Mouse (Mus musculus): ENCODE data around the gene Gna12. TPM values are rescaled to one million over a fixed set of nuclear protein-coding genes. Genes with fewer than 3 reads are reported as not detected.
A peak's percentile ranks its signal among the peaks of the same experiment; 100 is the strongest.

Gene Gna12
- polyA plus RNA-seq, 1 experiment from 2014 or later, result 43.8 TPM

GRCm38 (mm10) chr5:140826796-140827195, 3.4 kb downstream of the Gna12 start:
- Histone ChIP-seq H3K27me3 (replicated peaks) (no peaks in the 10 kb centered on the region), H3K9ac (replicated peaks) (no peak overlapping the region), H3K27ac (replicated peaks) (0 out of 2 replicates have a peak overlapping the region, but pooled peaks have one; percentile 28), H3K36me3 (0 out of 2 replicates have a peak, but pooled peaks cover 3% of the 10 kb centered on the region), H3K9me3 (replicated peaks) (no peaks in the 10 kb centered on the region), H3K4me2 (peak overlapping the region; percentile 88), H3K4me1 (peaks cover 58% of the 10 kb centered on the region), H3K4me3 (replicated peaks) (no peak overlapping the region)
- ATAC-seq (ENCODE audit: low FRiP score), result no peak
- WGBS, result 21% methylated on average over 1 of the region's 1 CpGs

- Histone ChIP-seq H3K4me3 (replicated peaks) (no peak overlapping the region), H3K9me3 (replicated peaks) (no peaks in the 10 kb centered on the region), H3K4me2 (no peak overlapping the region), H3K9ac (replicated peaks) (no peak overlapping the region), H3K27ac (replicated peaks) (no peak overlapping the region), H3K4me1 (peaks cover 64% of the 10 kb centered on the region), H3K36me3 (0 out of 2 replicates have a peak, but pooled peaks cover 3% of the 10 kb centered on the region), H3K27me3 (replicated peaks) (no peaks in the 10 kb centered on the region)
- no peak for ATAC-seq (ENCODE audit: low FRiP score)
- 100% methylated on average over 1 of the region's 1 CpGs for WGBS
Observed at GRCm38 (mm10) chr5:140826118-140826517, 4.1 kb downstream of the Gna12 start.

GRCm38 (mm10) chr5:140824126-140824525, 6.1 kb downstream of the Gna12 start:
- no peak overlapping the region for H3K4me3 ChIP-seq (replicated peaks)
- no peaks in the 10 kb centered on the region for H3K27me3 ChIP-seq (replicated peaks)
- H3K9ac ChIP-seq (replicated peaks), result no peak overlapping the region
- H3K36me3 ChIP-seq, result 0 out of 2 replicates have a peak, but pooled peaks cover 3% of the 10 kb centered on the region
- WGBS, result 85% methylated on average over 7 of the region's 7 CpGs
- H3K4me2 ChIP-seq, result no peak overlapping the region
- H3K9me3 ChIP-seq (replicated peaks), result no peaks in the 10 kb centered on the region
- no peak overlapping the region for H3K27ac ChIP-seq (replicated peaks)
- no peak for ATAC-seq (ENCODE audit: low FRiP score)
- peaks cover 70% of the 10 kb centered on the region for H3K4me1 ChIP-seq

- Histone ChIP-seq H3K4me2 (no peak overlapping the region), H3K4me1 (peaks cover 70% of the 10 kb centered on the region), H3K27me3 (replicated peaks) (no peaks in the 10 kb centered on the region), H3K36me3 (0 out of 2 replicates have a peak, but pooled peaks cover 3% of the 10 kb centered on the region), H3K4me3 (replicated peaks) (no peak overlapping the region), H3K9me3 (replicated peaks) (no peaks in the 10 kb centered on the region), H3K27ac (replicated peaks) (no peak overlapping the region), H3K9ac (replicated peaks) (no peak overlapping the region)
- WGBS, result 97% methylated on average over 2 of the region's 2 CpGs
- no peak for ATAC-seq (ENCODE audit: low FRiP score)
Observed at GRCm38 (mm10) chr5:140823386-140823785, 6.8 kb downstream of the Gna12 start.

- H3K4me1 ChIP-seq, result peaks cover 60% of the 10 kb centered on the region
- H3K27ac ChIP-seq (replicated peaks), result no peak overlapping the region
- 0 out of 2 replicates have a peak, but pooled peaks cover 3% of the 10 kb centered on the region for H3K36me3 ChIP-seq
- no peaks in the 10 kb centered on the region for H3K27me3 ChIP-seq (replicated peaks)
- ATAC-seq (ENCODE audit: low FRiP score), result no peak
- H3K4me3 ChIP-seq (replicated peaks), result no peak overlapping the region
- no peak overlapping the region for H3K4me2 ChIP-seq
- WGBS, result 88% methylated on average over 4 of the region's 4 CpGs
- no peaks in the 10 kb centered on the region for H3K9me3 ChIP-seq (replicated peaks)
- no peak overlapping the region for H3K9ac ChIP-seq (replicated peaks)
Observed at GRCm38 (mm10) chr5:140821951-140822350, 8.3 kb downstream of the Gna12 start.

GRCm38 (mm10) chr5:140820539-140820938, 9.7 kb downstream of the Gna12 start:
- H3K4me3 ChIP-seq (replicated peaks), result no peak overlapping the region
- no peaks in the 10 kb centered on the region for H3K27me3 ChIP-seq (replicated peaks)
- WGBS, result 87% methylated on average over 4 of the region's 4 CpGs
- 0 out of 2 replicates have a peak, but pooled peaks cover 3% of the 10 kb centered on the region for H3K36me3 ChIP-seq
- no peak overlapping the region for H3K4me2 ChIP-seq
- H3K9ac ChIP-seq (replicated peaks), result no peak overlapping the region
- H3K4me1 ChIP-seq, result peaks cover 53% of the 10 kb centered on the region
- no peaks in the 10 kb centered on the region for H3K9me3 ChIP-seq (replicated peaks)
- no peak for ATAC-seq (ENCODE audit: low FRiP score)
- H3K27ac ChIP-seq (replicated peaks), result no peak overlapping the region

GRCm38 (mm10) chr5:140819594-140819993, 10.6 kb downstream of the Gna12 start:
- no peak overlapping the region for H3K9ac ChIP-seq (replicated peaks)
- H3K4me2 ChIP-seq, result no peak overlapping the region
- H3K4me3 ChIP-seq (replicated peaks), result no peak overlapping the region
- no peaks in the 10 kb centered on the region for H3K9me3 ChIP-seq (replicated peaks)
- H3K4me1 ChIP-seq, result peaks cover 61% of the 10 kb centered on the region
- H3K27me3 ChIP-seq (replicated peaks), result no peaks in the 10 kb centered on the region
- ATAC-seq (ENCODE audit: low FRiP score), result no peak
- H3K27ac ChIP-seq (replicated peaks), result no peak overlapping the region
- 60% methylated on average over 4 of the region's 4 CpGs for WGBS
- H3K36me3 ChIP-seq, result no peaks in the 10 kb centered on the region

GRCm38 (mm10) chr5:140818482-140819076, 11.7 kb downstream of the Gna12 start:
- H3K27ac ChIP-seq (replicated peaks), result peak overlapping the region; percentile 25; the same call in 1 of the 2 replicates
- H3K27me3 ChIP-seq (replicated peaks), result no peaks in the 10 kb centered on the region
- WGBS, result 69% methylated on average over 5 of the region's 5 CpGs
- no peaks in the 10 kb centered on the region for H3K9me3 ChIP-seq (replicated peaks)
- H3K9ac ChIP-seq (replicated peaks), result no peak overlapping the region
- peaks cover 71% of the 10 kb centered on the region for H3K4me1 ChIP-seq
- H3K4me2 ChIP-seq, result no peak overlapping the region
- no peak for ATAC-seq (ENCODE audit: low FRiP score)
- no peaks in the 10 kb centered on the region for H3K36me3 ChIP-seq
- no peak overlapping the region for H3K4me3 ChIP-seq (replicated peaks)

- no peak for ATAC-seq (ENCODE audit: low FRiP score)
- Histone ChIP-seq H3K4me2 (no peak overlapping the region), H3K27ac (replicated peaks) (no peak overlapping the region), H3K4me3 (replicated peaks) (no peak overlapping the region), H3K36me3 (no peaks in the 10 kb centered on the region), H3K9me3 (replicated peaks) (no peaks in the 10 kb centered on the region), H3K27me3 (replicated peaks) (no peaks in the 10 kb centered on the region), H3K9ac (replicated peaks) (no peak overlapping the region), H3K4me1 (peaks cover 63% of the 10 kb centered on the region)
- 93% methylated on average over 6 of the region's 6 CpGs for WGBS
Observed at GRCm38 (mm10) chr5:140816950-140817568, 13.2 kb downstream of the Gna12 start.

- peaks cover 57% of the 10 kb centered on the region for H3K4me1 ChIP-seq
- no peak overlapping the region for H3K4me3 ChIP-seq (replicated peaks)
- H3K9ac ChIP-seq (replicated peaks), result no peak overlapping the region
- no peak for ATAC-seq (ENCODE audit: low FRiP score)
- H3K4me2 ChIP-seq, result no peak overlapping the region
- H3K9me3 ChIP-seq (replicated peaks), result no peaks in the 10 kb centered on the region
- H3K27ac ChIP-seq (replicated peaks), result no peak overlapping the region
- no peaks in the 10 kb centered on the region for H3K36me3 ChIP-seq
- H3K27me3 ChIP-seq (replicated peaks), result no peaks in the 10 kb centered on the region
- 87% methylated on average over 3 of the region's 3 CpGs for WGBS
Observed at GRCm38 (mm10) chr5:140816008-140816407, 14.2 kb downstream of the Gna12 start.

- Histone ChIP-seq H3K9ac (replicated peaks) (no peak overlapping the region), H3K4me1 (peaks cover 59% of the 10 kb centered on the region), H3K9me3 (replicated peaks) (no peaks in the 10 kb centered on the region), H3K4me3 (replicated peaks) (no peak overlapping the region), H3K4me2 (0 out of 2 replicates have a peak overlapping the region, but pooled peaks have one; percentile 1), H3K27me3 (replicated peaks) (no peaks in the 10 kb centered on the region), H3K27ac (replicated peaks) (peak overlapping the region; percentile 73), H3K36me3 (no peaks in the 10 kb centered on the region)
- WGBS, result 9% methylated on average over 9 of the region's 9 CpGs
- no peak for ATAC-seq (ENCODE audit: low FRiP score)
Observed at GRCm38 (mm10) chr5:140815059-140815728, 15.0 kb downstream of the Gna12 start.

- 73% methylated on average over 5 of the region's 5 CpGs for WGBS
- H3K4me2 ChIP-seq, result no peak overlapping the region
- H3K4me3 ChIP-seq (replicated peaks), result no peak overlapping the region
- H3K27me3 ChIP-seq (replicated peaks), result no peaks in the 10 kb centered on the region
- peaks cover 54% of the 10 kb centered on the region for H3K4me1 ChIP-seq
- no peak for ATAC-seq (ENCODE audit: low FRiP score)
- H3K9ac ChIP-seq (replicated peaks), result no peak overlapping the region
- H3K36me3 ChIP-seq, result no peaks in the 10 kb centered on the region
- H3K27ac ChIP-seq (replicated peaks), result peak overlapping the region; percentile 73; the same call in 1 of the 2 replicates
- H3K9me3 ChIP-seq (replicated peaks), result no peaks in the 10 kb centered on the region
Observed at GRCm38 (mm10) chr5:140814403-140814802, 15.8 kb downstream of the Gna12 start.
